Mouse (Mus musculus) olfactory bulb, adult 2 months (tissue): Measurements from ENCODE around the gene Dmac2.
A peak's percentile ranks its signal among the peaks of the same experiment; 100 is the strongest.

Experiments used
- CTCF ChIP-seq: fragments of 200-500 bp; IDR thresholded peaks from 2 replicates; pipeline ENCODE4 v1.5.1; 2012; ENCODE audit warnings: low read depth, mild to moderate bottlenecking, low read length, moderate library complexity; ENCODE audit not compliant: insufficient read depth
- POLR2A ChIP-seq: fragments of 200-500 bp; IDR thresholded peaks from 2 replicates; pipeline ENCODE4 v1.6.1; 2012; ENCODE audit warnings: mild to moderate bottlenecking, low read depth, low read length, moderate library complexity; ENCODE audit not compliant: insufficient read depth

DNA sequence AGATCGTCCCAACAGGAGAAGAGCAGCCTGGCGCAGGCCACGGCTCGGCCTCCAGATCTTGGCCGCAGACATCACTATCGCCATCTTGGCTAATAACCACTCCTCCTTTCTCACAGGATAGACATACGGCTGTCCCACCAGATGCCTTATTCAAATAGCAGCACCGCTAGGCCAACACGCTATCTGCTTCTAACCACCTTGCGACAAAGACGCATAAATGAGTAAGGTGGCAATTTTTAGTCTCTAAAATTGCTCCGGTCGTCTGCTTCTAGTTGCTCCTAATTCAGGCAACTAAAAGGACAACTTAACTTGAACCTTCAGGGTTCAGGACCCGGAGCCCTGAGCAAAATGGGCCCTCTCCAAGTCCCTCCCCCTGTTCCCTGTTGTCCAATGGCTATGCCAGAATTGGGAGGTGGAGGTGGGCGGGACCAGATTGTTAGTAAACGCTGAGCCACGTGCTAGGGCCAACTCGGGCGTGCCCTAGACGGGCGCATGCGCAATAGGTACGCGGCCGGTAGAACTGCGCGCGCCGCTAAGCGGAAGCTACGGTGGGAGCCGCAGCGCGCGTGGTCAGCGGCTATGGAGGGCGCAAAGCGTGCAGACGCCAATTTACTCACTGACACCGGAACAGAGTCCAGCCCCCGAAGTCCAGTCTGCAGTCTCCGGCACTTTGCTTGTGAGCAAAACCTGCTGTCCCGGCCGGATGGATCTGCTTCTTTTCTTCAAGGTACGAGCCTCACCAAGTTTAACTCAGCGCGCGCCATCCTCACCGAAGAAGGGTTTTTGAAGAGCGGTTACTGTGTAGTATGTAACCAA is 39.7 kb downstream of the Dmac2 start, which contains the start of the genes Bckdha and Exosc5:
- TF ChIP-seq CTCF (no peak), POLR2A (peak; percentile 57)
